Mouse (Mus musculus) stomach, postnatal 0 days (tissue): ENCODE data around the gene Rngtt.

ENCODE experiments used
- CTCF ChIP-seq: IDR thresholded peaks from 2 replicates; pipeline ENCODE4 v1.5.1; 2016; ENCODE audit warnings: antibody characterized with exemption, low read depth, mild to moderate bottlenecking, moderate library complexity
- EP300 ChIP-seq: optimal IDR thresholded peaks from 2 replicates; pipeline ENCODE3; 2016; ENCODE audit warnings: antibody characterized with exemption

GRCm38 (mm10) chr4:33396222-33397176 lies 86.4 kb downstream of the Rngtt start:
- TF ChIP-seq EP300 (no peak), CTCF (peak; percentile 98)
